Mouse (Mus musculus): ENCODE results near the gene Lsamp. TPM values are rescaled to one million over a fixed set of nuclear protein-coding genes. Genes with fewer than 3 reads are reported as not detected.

Gene Lsamp
- polyA plus RNA-seq, 1 experiment from 2014 or later, result 31.1 TPM

DNA sequence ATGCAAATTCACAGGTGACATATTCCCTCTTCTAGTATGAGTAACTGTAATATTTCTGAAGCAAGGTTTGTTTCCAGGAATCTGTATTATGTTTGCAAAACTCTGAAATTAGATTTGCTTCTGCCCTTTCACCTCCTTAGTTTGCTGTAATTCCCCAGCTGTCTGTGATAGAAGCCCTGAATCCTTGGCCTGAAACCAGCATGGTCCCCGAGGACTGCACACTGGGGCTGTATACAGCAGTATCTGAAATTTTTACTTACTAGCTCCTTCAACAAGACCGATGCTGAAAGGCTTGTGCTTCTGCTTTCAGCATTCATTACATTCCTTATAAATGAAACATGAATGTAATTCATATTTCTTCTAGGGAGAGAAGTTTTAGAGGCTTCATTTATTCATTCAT lies 91.4 kb downstream of the Lsamp start:
- no peaks in the 10 kb centered on the region for H3K4me1 ChIP-seq

GRCm38 (mm10) chr16:40080224-40080623 lies 96.1 kb downstream of the Lsamp start:
- H3K27ac ChIP-seq, result no peak overlapping the region
- no peaks in the 10 kb centered on the region for H3K9me3 ChIP-seq (replicated peaks)
- WGBS, result 78% methylated on average over 3 of the region's 3 CpGs
- H3K36me3 ChIP-seq, result no peaks in the 10 kb centered on the region
- H3K4me1 ChIP-seq, result no peaks in the 10 kb centered on the region
- no peaks in the 10 kb centered on the region for H3K27me3 ChIP-seq
- no peak overlapping the region for H3K4me2 ChIP-seq (replicated peaks)
- H3K9ac ChIP-seq, result no peak overlapping the region
- H3K4me3 ChIP-seq, result no peak overlapping the region
- peak; percentile 54; the same call in 1 of the 2 replicates for ATAC-seq (ENCODE audit: low FRiP score)

More for the DNA sequence above, 91.4 kb downstream of the Lsamp start:
- Histone ChIP-seq H3K36me3 (no peaks in the 10 kb centered on the region), H3K27me3 (no peaks in the 10 kb centered on the region), H3K9ac (no peak overlapping the region), H3K4me3 (no peak overlapping the region), H3K4me2 (replicated peaks) (no peak overlapping the region), H3K9me3 (replicated peaks) (no peaks in the 10 kb centered on the region), H3K27ac (no peak overlapping the region)
- ATAC-seq (ENCODE audit: low FRiP score), result no peak
- WGBS, result 75% methylated on average over 2 of the region's 2 CpGs

DNA sequence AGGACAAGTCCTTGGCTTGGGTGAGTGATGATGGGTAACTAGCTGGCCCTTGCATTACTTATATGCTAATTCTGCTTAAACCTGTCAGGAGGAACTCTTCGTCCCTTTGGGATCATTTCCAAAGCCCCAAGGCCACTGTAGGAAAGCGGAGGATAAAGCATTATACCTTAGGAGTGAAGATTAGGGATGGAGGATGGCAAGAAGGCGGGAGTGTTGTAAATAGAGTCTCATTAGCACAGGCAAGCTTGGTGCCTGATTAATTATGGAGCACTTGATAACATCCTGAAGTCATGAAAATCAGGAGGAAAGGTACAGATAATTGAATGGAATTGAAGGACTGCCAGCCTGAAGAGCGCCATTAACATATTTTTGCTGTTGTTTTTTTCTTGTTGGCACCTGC lies 120.2 kb downstream of the Lsamp start:
- Histone ChIP-seq H3K4me2 (replicated peaks) (no peak overlapping the region), H3K36me3 (no peaks in the 10 kb centered on the region), H3K9me3 (replicated peaks) (no peaks in the 10 kb centered on the region), H3K4me1 (no peaks in the 10 kb centered on the region), H3K27ac (no peak overlapping the region), H3K27me3 (no peaks in the 10 kb centered on the region), H3K4me3 (no peak overlapping the region), H3K9ac (no peak overlapping the region)
- no peak for ATAC-seq (ENCODE audit: low FRiP score)
- WGBS, result 67% methylated on average over 4 of the region's 4 CpGs

- WGBS, result 38% methylated on average over 1 of the region's 1 CpGs
- no peak overlapping the region for H3K4me2 ChIP-seq (replicated peaks)
- no peaks in the 10 kb centered on the region for H3K9me3 ChIP-seq (replicated peaks)
- peak; percentile 74 for ATAC-seq (ENCODE audit: low FRiP score)
- H3K4me1 ChIP-seq, result no peaks in the 10 kb centered on the region
- H3K36me3 ChIP-seq, result no peaks in the 10 kb centered on the region
- no peak overlapping the region for H3K27ac ChIP-seq
- no peak overlapping the region for H3K4me3 ChIP-seq
- H3K9ac ChIP-seq, result no peak overlapping the region
- no peaks in the 10 kb centered on the region for H3K27me3 ChIP-seq
Observed at GRCm38 (mm10) chr16:40182918-40183317, 198.8 kb downstream of the Lsamp start.

DNA sequence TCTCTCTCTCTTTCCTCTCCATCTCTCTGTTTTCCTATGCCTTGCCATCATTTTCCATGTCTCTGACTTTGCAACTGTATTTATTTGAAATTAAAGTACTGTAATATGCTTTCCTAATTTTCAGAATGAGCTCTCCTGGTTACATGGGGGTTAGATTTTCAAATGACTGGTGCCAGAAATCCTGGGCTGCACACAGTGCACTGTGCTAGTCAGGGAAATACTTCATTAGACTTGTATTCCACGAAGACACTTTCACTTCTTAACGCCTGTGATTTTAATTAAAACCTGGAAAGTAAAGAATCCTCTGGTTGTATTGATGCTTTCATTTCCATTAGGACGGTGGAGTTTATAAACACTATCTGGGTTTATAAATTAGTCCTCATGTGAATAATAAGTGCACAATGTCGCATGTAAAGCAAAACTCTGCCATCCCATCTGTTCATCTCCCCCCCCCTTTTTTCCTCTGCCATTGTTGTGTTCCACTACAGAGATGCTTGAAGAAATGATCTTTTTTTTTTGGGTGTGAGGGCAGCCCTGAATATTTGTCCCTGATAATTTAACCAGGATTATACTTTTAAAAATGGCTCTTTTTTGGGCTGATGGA lies 203.9 kb downstream of the Lsamp start:
- Histone ChIP-seq H3K9me3 (replicated peaks) (no peaks in the 10 kb centered on the region), H3K9ac (no peak overlapping the region), H3K36me3 (no peaks in the 10 kb centered on the region), H3K27ac (no peak overlapping the region), H3K4me3 (no peak overlapping the region), H3K4me1 (no peaks in the 10 kb centered on the region), H3K27me3 (no peaks in the 10 kb centered on the region), H3K4me2 (replicated peaks) (no peak overlapping the region)
- 76% methylated on average over 4 of the region's 4 CpGs for WGBS
- no peak for ATAC-seq (ENCODE audit: low FRiP score)

DNA sequence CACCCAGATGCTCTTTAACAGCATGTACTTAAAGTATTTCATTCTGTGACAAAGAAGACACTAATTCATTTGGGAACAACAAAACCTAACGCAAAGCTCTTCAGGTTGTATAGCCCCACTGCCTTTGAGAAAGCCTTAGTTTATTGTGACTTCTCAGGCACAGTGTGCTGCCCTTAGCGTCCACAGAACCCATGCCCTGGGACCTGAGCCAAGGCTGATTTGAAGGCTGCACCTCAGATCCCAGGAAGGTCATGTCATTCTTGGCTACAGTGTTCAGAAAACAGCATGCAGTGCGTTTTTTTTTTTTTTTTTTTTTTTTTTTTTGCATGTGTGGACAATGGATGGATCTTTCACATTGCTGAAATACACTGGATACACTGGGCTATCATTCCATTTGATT lies 210.2 kb downstream of the Lsamp start:
- no peak for ATAC-seq (ENCODE audit: low FRiP score)
- Histone ChIP-seq H3K27me3 (no peaks in the 10 kb centered on the region), H3K9me3 (replicated peaks) (no peaks in the 10 kb centered on the region), H3K27ac (no peak overlapping the region), H3K4me1 (no peaks in the 10 kb centered on the region), H3K9ac (no peak overlapping the region), H3K4me3 (no peak overlapping the region), H3K4me2 (replicated peaks) (no peak overlapping the region), H3K36me3 (no peaks in the 10 kb centered on the region)
- WGBS, result 58% methylated on average over 3 of the region's 3 CpGs

- Histone ChIP-seq H3K27ac (no peak overlapping the region), H3K9me3 (replicated peaks) (no peaks in the 10 kb centered on the region), H3K9ac (no peak overlapping the region), H3K4me1 (no peaks in the 10 kb centered on the region), H3K27me3 (no peaks in the 10 kb centered on the region), H3K4me2 (replicated peaks) (no peak overlapping the region), H3K36me3 (no peaks in the 10 kb centered on the region), H3K4me3 (no peak overlapping the region)
- WGBS, result 89% methylated on average over 2 of the region's 2 CpGs
- ATAC-seq (ENCODE audit: low FRiP score), result no peak
Observed at GRCm38 (mm10) chr16:40194839-40195238, 210.7 kb downstream of the Lsamp start.

DNA sequence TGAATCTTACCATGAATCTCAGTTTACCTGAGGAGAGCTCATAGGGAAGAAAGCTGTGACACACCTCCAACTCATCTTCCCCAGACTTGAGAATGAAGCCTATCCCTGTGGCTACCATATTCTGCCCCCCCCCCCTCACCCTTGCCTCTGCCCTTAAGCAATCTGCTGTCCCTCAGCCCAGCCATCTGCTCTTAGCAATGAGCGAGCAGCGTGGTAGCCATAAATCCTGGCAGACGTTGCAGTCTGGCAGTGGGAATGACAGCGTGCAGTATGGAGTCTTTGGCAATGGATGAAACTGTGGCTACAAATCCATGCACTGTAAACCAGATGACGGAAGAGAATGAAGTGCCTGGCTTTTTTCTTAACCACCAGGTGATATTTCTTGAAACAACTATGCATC lies 244.5 kb downstream of the Lsamp start:
- no peak for ATAC-seq (ENCODE audit: low FRiP score)
- Histone ChIP-seq H3K4me1 (no peaks in the 10 kb centered on the region), H3K4me3 (no peak overlapping the region), H3K9ac (no peak overlapping the region), H3K27ac (no peak overlapping the region), H3K4me2 (replicated peaks) (no peak overlapping the region), H3K9me3 (replicated peaks) (no peaks in the 10 kb centered on the region), H3K36me3 (no peaks in the 10 kb centered on the region), H3K27me3 (no peaks in the 10 kb centered on the region)
- 75% methylated on average over 5 of the region's 5 CpGs for WGBS

DNA sequence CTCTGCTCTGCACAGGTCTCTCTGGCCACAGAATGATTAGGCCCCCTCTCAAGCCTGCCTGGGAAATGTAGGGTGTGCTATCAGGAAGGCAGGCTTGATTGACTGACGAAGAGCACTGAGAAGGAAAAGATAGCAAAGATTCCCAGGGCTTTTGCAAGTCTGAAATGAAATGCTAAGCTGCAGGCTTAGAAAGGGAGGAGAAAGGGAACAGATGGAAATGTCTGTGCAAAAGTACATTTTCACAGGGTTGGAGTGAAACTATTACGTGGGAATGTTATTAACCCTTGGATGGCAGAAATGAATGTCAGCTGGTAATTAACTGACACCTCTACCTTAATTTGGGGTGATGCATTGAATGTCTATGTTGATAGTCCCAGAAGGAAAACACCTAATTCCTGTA lies 248.9 kb downstream of the Lsamp start:
- Histone ChIP-seq H3K9me3 (replicated peaks) (no peaks in the 10 kb centered on the region), H3K27me3 (no peaks in the 10 kb centered on the region), H3K36me3 (no peaks in the 10 kb centered on the region), H3K4me2 (replicated peaks) (no peak overlapping the region), H3K4me3 (no peak overlapping the region), H3K27ac (no peak overlapping the region), H3K4me1 (no peaks in the 10 kb centered on the region), H3K9ac (no peak overlapping the region)
- ATAC-seq (ENCODE audit: low FRiP score), result no peak
- WGBS, result 85% methylated on average over 2 of the region's 2 CpGs

- H3K9me3 ChIP-seq (replicated peaks), result no peaks in the 10 kb centered on the region
- H3K4me2 ChIP-seq (replicated peaks), result no peak overlapping the region
- no peaks in the 10 kb centered on the region for H3K4me1 ChIP-seq
- H3K9ac ChIP-seq, result no peak overlapping the region
- no peak overlapping the region for H3K27ac ChIP-seq
- H3K27me3 ChIP-seq, result no peaks in the 10 kb centered on the region
- H3K4me3 ChIP-seq, result no peak overlapping the region
- WGBS, result 72% methylated on average over 13 of the region's 13 CpGs
- no peaks in the 10 kb centered on the region for H3K36me3 ChIP-seq
- no peak for ATAC-seq (ENCODE audit: low FRiP score)
Observed at GRCm38 (mm10) chr16:40234151-40234895, 250.2 kb downstream of the Lsamp start.

DNA sequence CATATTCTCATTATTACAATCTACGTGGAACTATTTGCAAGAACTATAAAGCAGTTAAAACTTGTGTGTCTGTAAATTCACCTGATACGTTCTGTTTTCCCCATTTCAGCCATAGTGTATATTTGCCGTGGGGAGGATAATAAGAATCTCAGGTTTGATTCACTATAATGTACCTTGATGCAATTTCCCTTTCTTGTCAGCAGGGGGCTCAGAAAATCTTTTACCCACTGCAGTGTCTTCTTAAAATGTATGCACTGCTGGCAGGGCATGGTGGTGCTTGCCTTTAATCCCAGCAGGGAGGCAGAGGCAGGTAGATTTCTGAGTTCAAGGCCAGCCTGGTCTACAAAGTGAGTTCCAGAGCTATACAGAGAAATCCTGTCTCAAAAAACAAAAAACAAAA lies 287.7 kb downstream of the Lsamp start:
- H3K4me1 ChIP-seq, result no peaks in the 10 kb centered on the region
- no peaks in the 10 kb centered on the region for H3K36me3 ChIP-seq
- H3K4me3 ChIP-seq, result no peak overlapping the region
- H3K27me3 ChIP-seq, result no peaks in the 10 kb centered on the region
- no peak for ATAC-seq (ENCODE audit: low FRiP score)
- H3K4me2 ChIP-seq (replicated peaks), result no peak overlapping the region
- no peak overlapping the region for H3K27ac ChIP-seq
- H3K9ac ChIP-seq, result no peak overlapping the region
- no peaks in the 10 kb centered on the region for H3K9me3 ChIP-seq (replicated peaks)
- WGBS, result 88% methylated on average over 3 of the region's 3 CpGs

DNA sequence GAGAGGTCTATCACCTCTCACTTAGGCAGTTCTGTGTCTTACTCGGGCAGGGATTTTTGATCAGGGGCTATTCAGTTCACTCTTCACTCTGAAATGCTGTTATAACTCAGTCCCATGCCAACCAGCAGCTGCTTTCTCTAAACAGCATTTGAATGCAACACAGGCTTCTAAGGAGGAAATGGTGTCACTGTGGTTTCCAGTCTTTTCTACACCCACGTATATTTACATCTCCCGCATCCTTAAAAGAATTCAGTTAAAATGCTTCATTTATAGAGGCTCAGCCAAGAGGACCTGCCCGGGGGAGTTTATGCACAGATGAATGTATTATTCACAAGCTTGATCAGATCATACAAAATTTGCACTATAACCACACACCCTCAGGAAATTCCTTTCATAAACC lies 306.0 kb downstream of the Lsamp start:
- H3K36me3 ChIP-seq, result no peaks in the 10 kb centered on the region
- ATAC-seq (ENCODE audit: low FRiP score), result no peak
- 78% methylated on average over 4 of the region's 4 CpGs for WGBS

GRCm38 (mm10) chr16:40294296-40294882 lies 310.2 kb downstream of the Lsamp start:
- H3K4me1 ChIP-seq, result no peaks in the 10 kb centered on the region
- H3K4me3 ChIP-seq, result no peak overlapping the region
- H3K36me3 ChIP-seq, result no peaks in the 10 kb centered on the region
- ATAC-seq (ENCODE audit: low FRiP score), result peak; percentile 52; the same call in 1 of the 2 replicates
- H3K27ac ChIP-seq, result no peak overlapping the region
- no peaks in the 10 kb centered on the region for H3K9me3 ChIP-seq (replicated peaks)
- H3K9ac ChIP-seq, result no peak overlapping the region
- H3K4me2 ChIP-seq (replicated peaks), result no peak overlapping the region
- WGBS, result 45% methylated on average over 4 of the region's 4 CpGs
- no peaks in the 10 kb centered on the region for H3K27me3 ChIP-seq

More for the DNA sequence above, 306.0 kb downstream of the Lsamp start:
- no peaks in the 10 kb centered on the region for H3K9me3 ChIP-seq (replicated peaks)
- H3K4me2 ChIP-seq (replicated peaks), result no peak overlapping the region
- H3K4me1 ChIP-seq, result no peaks in the 10 kb centered on the region
- H3K27ac ChIP-seq, result no peak overlapping the region
- H3K4me3 ChIP-seq, result no peak overlapping the region
- H3K9ac ChIP-seq, result no peak overlapping the region
- H3K27me3 ChIP-seq, result no peaks in the 10 kb centered on the region
